Mouse (Mus musculus) neural tube, embryonic 13.5 days (tissue): ENCODE results near the gene Ovch2. TPM values are rescaled to one million over a fixed set of nuclear protein-coding genes. Genes with fewer than 3 reads are reported as not detected.
"Not testable (repeated sequence)": the region's sequence is repeated elsewhere in the genome, so short reads cannot be mapped to it uniquely, and the experiment has no call there.

Experiments used
- ATAC-seq: fragments of 200-750 bp; cut with Nextera tagmentation; 2 replicates; pipeline ENCODE4 v1.8.0; 2017; ENCODE audit warnings: low read depth, mild to moderate bottlenecking, moderate TSS enrichment, moderate library complexity
- H3K27ac ChIP-seq: fragments of 300-500 bp; sonication (generic); replicated peaks from 2 replicates; pipeline ENCODE4 v1.5.1; 2015; ENCODE audit warnings: moderate library complexity, mild to moderate bottlenecking, inconsistent platforms
- H3K27me3 ChIP-seq: fragments of 300-500 bp; sonication (generic); 2 replicates; pipeline ENCODE4 v1.6.1; 2015; ENCODE audit warnings: mild to moderate bottlenecking, inconsistent platforms
- H3K36me3 ChIP-seq: fragments of 300-500 bp; sonication (generic); 2 replicates; pipeline ENCODE4 v1.6.1; 2015; ENCODE audit warnings: mild to moderate bottlenecking, inconsistent platforms
- H3K4me1 ChIP-seq: fragments of 300-500 bp; sonication (generic); replicated peaks from 2 replicates; pipeline ENCODE4 v1.6.1; 2015; ENCODE audit warnings: inconsistent platforms
- H3K4me2 ChIP-seq: fragments of 300-500 bp; sonication (generic); 2 replicates; pipeline ENCODE4 v1.6.1; 2015; ENCODE audit warnings: inconsistent platforms, mild to moderate bottlenecking, moderate library complexity
- H3K4me3 ChIP-seq: fragments of 300-500 bp; sonication (generic); 2 replicates; pipeline ENCODE4 v1.5.1; 2015; ENCODE audit warnings: mild to moderate bottlenecking, inconsistent platforms
- H3K9ac ChIP-seq: fragments of 300-500 bp; sonication (generic); 2 replicates; pipeline ENCODE4 v1.6.1; 2015; ENCODE audit warnings: moderate library complexity, mild to moderate bottlenecking, inconsistent platforms
- H3K9me3 ChIP-seq: fragments of 300-500 bp; sonication (generic); 2 replicates; pipeline ENCODE4 v1.6.1; 2016; ENCODE audit warnings: inconsistent platforms
- WGBS: fragments of 180-500 bp; shearing (Covaris S2); methylation state at CpG from one replicate; pipeline ENCODE4 v1.1.7; 2015; 5-methylcytosine and 5-hydroxymethylcytosine counted together
- polyA plus RNA-seq: library from polyadenylated mRNA; unstranded; fragments of >200 nt; fragmentation: Nextera tagmentation; extraction: Ambion mirVana; gene quantifications from 2 replicates; pipeline ENCODE4 v1.2.1, GENCODE M21; 2015

The Ovch2 gene
- polyA plus RNA-seq = not detected in 2 replicates

GRCm38 (mm10) chr7:107801108-107801507 lies at the start of gene Ovch2:
Gene Ovch2 (minus strand): TSS chr7:107801208.
- no peak for ATAC-seq
- no peak within 1 kb of the TSS for H3K4me2 ChIP-seq
- no peaks in the 10 kb centered on the region for H3K4me1 ChIP-seq
- H3K36me3 ChIP-seq = no peaks in the 10 kb centered on the region
- no peak within 1 kb of the TSS for H3K4me3 ChIP-seq
- no peaks in the 10 kb centered on the region for H3K27me3 ChIP-seq
- no peak within 1 kb of the TSS for H3K27ac ChIP-seq
- 88% methylated on average over 2 of the region's 2 CpGs for WGBS
- H3K9me3 ChIP-seq = no peaks in the 10 kb centered on the region
- no peak within 1 kb of the TSS for H3K9ac ChIP-seq

DNA sequence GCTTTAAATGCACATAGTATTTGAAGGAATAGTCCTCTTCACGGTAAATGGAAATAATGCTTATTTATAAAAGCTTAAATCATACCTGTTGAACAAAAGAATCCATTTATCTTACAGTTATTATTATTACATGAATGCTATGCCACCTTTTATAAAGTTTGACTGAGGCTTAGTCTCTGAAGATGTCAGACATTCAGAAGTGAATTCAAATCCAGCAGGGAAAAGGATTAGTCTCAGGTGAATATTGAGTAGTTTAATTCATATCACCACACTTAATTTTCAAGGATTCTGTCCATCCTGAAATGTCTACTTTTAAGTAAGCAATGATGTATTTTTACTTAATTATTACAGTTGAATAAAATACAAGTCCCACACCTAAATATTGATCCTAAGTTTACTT lies 46.4 kb upstream of the Ovch2 start, which contains the start of gene Olfr470:
Gene Olfr470, minus strand, starts transcription at position 101 of the 400 bp plus-strand sequence.
- not testable (repeated sequence) for H3K9me3 ChIP-seq, H3K4me1 ChIP-seq, ATAC-seq, H3K36me3 ChIP-seq, H3K27me3 ChIP-seq, H3K27ac ChIP-seq, H3K4me2 ChIP-seq, H3K9ac ChIP-seq, H3K4me3 ChIP-seq
- 86% methylated on average over 1 of the region's 1 CpGs for WGBS

GRCm38 (mm10) chr7:107841719-107842118 lies 40.7 kb upstream of the Ovch2 start:
- Histone ChIP-seq H3K4me1 (no peaks in the 10 kb centered on the region), H3K36me3 (no peaks in the 10 kb centered on the region), H3K27ac (no peak overlapping the region), H3K4me2 (no peak overlapping the region), H3K4me3 (no peak overlapping the region), H3K27me3 (no peaks in the 10 kb centered on the region), H3K9ac (no peak overlapping the region), H3K9me3 (no peaks in the 10 kb centered on the region)
- 75% methylated on average over 1 of the region's 1 CpGs for WGBS
- no peak for ATAC-seq

DNA sequence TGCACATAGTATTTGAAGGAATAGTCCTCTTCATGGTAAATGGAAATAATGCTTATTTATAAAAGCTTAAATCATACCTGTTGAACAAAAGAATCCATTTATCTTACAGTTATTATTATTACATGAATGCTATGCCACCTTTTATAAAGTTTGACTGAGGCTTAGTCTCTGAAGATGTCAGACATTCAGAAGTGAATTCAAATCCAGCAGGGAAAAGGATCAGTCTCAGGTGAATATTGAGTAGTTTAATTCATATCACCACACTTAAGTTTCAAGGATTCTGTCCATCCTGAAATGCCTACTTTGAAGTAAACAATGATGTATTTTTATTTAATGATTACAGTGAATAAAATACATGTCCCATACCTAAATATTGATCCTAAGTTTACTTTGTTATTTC lies 24.4 kb upstream of the Ovch2 start, which contains the start of gene Olfr469:
Gene Olfr469, minus strand, starts transcription at position 101 of the 400 bp plus-strand sequence.
- H3K4me3 ChIP-seq, H3K36me3 ChIP-seq, H3K4me2 ChIP-seq, H3K27me3 ChIP-seq, H3K9ac ChIP-seq, H3K27ac ChIP-seq, H3K9me3 ChIP-seq, ATAC-seq, H3K4me1 ChIP-seq: not testable (repeated sequence)

DNA sequence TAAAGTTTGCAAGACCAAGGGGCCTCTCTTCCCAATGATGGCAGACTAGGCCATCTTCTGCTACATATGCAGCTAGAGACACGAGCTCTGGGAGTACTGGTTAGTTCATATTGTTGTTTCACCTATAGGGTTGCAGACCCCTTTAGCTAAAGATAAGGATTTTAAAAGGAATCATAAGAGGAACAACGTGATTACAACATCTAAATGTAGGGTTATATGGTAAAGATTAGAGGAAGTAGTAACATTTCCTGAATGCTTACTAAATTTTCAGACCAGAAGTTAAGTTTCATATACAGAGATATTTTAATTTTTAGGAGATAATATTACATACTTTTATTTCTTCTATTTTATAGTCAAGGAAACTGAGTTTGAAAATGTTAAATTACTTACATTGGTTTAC lies 22.9 kb upstream of the Ovch2 start:
- not testable (repeated sequence) for ATAC-seq, H3K4me1 ChIP-seq, H3K4me2 ChIP-seq, H3K27ac ChIP-seq, H3K4me3 ChIP-seq, H3K9ac ChIP-seq, H3K27me3 ChIP-seq, H3K9me3 ChIP-seq, H3K36me3 ChIP-seq
- WGBS = 71% methylated on average over 2 of the region's 2 CpGs

DNA sequence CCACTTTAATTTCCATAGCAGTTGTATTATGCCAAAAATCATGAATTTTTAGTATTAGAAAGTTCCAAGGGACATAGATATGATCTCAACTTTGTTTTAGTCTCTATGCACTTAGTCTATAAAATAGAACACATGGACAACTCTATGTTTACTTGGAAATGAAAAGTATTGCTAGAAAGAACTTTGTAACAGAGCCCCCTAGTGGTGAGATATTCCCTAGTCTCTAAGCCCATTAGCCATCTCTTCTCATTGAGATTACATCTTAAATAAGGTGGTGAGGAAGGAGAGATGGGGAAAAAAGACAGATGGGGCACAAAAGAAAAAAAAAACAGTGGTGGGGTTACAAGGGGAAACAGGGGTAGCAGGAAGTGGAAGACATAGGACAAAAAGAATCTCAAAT lies 18.4 kb upstream of the Ovch2 start:
- H3K9ac ChIP-seq = no peak overlapping the region
- H3K4me3 ChIP-seq = no peak overlapping the region
- no peaks in the 10 kb centered on the region for H3K4me1 ChIP-seq
- ATAC-seq = no peak
- no peak overlapping the region for H3K27ac ChIP-seq
- no peaks in the 10 kb centered on the region for H3K9me3 ChIP-seq
- H3K4me2 ChIP-seq = no peak overlapping the region
- H3K27me3 ChIP-seq = no peaks in the 10 kb centered on the region
- no peaks in the 10 kb centered on the region for H3K36me3 ChIP-seq

- no peak within 1 kb of the TSS for H3K27ac ChIP-seq
- no peaks in the 10 kb centered on the region for H3K36me3 ChIP-seq
- no peaks in the 10 kb centered on the region for H3K27me3 ChIP-seq
- no peak within 1 kb of the TSS for H3K4me3 ChIP-seq
- no peak within 1 kb of the TSS for H3K9ac ChIP-seq
- H3K4me2 ChIP-seq = no peak within 1 kb of the TSS
- ATAC-seq = no peak
- H3K9me3 ChIP-seq = peaks cover 5% of the 10 kb centered on the region; the same call in 1 of the 2 replicates
- H3K4me1 ChIP-seq = no peaks in the 10 kb centered on the region
Observed at GRCm38 (mm10) chr7:107811963-107812362, 11.0 kb upstream of the Ovch2 start, which contains the start of gene Olfr467. Gene Olfr467 (plus strand): TSS chr7:107812263.

- 83% methylated on average over 3 of the region's 3 CpGs for WGBS
Observed at GRCm38 (mm10) chr7:107802138-107802537, 1.1 kb upstream of the Ovch2 start.

DNA sequence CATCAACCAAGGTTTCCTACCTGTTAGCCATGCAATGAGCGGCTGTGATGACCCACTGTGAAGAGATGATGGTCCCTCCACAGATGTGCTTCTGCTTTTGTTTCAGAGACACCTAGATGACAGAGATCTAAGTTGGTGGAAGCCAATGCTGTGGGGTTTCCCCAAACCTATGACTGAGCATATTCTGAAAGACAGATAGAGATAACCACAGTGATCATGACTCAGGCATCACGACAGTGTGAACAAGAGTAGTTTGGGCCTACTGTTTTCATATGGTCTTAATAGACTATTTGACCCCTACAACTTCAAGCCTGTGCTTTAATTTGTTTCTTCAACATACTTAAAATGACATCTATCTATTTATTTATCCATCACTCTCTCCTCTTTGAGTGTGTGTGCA lies 4.5 kb downstream of the Ovch2 start:
- Histone ChIP-seq H3K36me3 (no peaks in the 10 kb centered on the region), H3K4me2 (no peak overlapping the region), H3K27me3 (no peaks in the 10 kb centered on the region), H3K9ac (no peak overlapping the region), H3K27ac (no peak overlapping the region), H3K9me3 (no peaks in the 10 kb centered on the region), H3K4me1 (no peaks in the 10 kb centered on the region), H3K4me3 (no peak overlapping the region)
- ATAC-seq = no peak
- WGBS = 84% methylated on average over 2 of the region's 2 CpGs

More at GRCm38 (mm10) chr7:107802138-107802537, 1.1 kb upstream of the Ovch2 start:
- Histone ChIP-seq H3K4me3 (no peak overlapping the region), H3K9ac (no peak overlapping the region), H3K27me3 (no peaks in the 10 kb centered on the region), H3K9me3 (no peaks in the 10 kb centered on the region), H3K27ac (no peak overlapping the region), H3K36me3 (no peaks in the 10 kb centered on the region), H3K4me2 (no peak overlapping the region), H3K4me1 (no peaks in the 10 kb centered on the region)
- no peak for ATAC-seq

DNA sequence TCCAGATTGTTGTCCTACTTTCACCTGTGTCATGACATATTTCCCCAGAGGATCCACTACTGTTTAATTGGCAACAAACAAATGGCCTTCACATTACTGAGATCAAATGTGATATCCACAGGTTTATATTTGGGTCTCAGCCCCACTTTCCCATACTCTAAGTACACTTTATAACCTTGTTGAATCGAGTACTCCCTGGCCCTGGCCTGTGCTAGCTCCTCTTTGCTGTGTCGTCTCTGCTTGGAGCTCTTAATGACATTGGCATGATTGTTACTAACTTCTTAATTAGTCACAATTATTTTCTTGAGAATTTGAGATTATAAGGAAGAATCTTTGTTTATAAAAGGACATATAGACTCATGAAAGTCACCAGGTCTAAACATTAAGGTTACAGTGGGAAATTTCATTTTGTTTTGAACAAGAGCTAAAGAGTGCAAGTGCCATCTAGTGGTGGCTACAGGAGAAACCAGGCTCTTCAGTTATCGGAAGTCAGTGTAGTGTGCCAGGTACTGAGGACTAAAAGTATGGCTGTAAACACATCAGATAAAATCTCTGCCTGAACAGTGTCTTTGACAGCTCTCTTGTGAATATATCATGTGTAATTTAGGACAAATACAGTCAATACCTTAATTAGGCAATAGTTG lies 12.9 kb downstream of the Ovch2 start:
- no peaks in the 10 kb centered on the region for H3K27me3 ChIP-seq
- no peaks in the 10 kb centered on the region for H3K9me3 ChIP-seq
- ATAC-seq = no peak
- H3K27ac ChIP-seq = no peak overlapping the region
- H3K9ac ChIP-seq = no peak overlapping the region
- 61% methylated on average over 3 of the region's 3 CpGs for WGBS
- no peak overlapping the region for H3K4me3 ChIP-seq
- no peaks in the 10 kb centered on the region for H3K36me3 ChIP-seq
- no peaks in the 10 kb centered on the region for H3K4me1 ChIP-seq
- H3K4me2 ChIP-seq = no peak overlapping the region

DNA sequence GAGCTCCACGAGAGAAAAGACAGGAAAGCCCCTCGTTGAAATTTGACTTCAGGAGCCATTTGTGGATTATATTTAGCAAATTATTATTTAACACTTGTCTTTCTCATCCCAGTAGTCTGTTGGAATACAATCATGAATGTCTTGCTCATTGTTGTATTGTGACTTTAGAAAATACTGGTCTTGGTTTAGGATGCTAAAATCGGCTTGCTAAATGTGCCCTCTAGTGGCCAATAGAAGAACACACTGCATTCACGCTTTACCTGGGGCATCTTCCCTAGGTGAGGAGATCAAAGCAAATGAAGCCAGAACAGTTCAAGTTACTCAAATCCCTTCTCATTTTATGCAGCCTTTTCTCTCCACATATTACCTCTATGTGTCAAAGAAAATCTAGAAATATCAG lies 21.4 kb downstream of the Ovch2 start:
- no peaks in the 10 kb centered on the region for H3K9me3 ChIP-seq
- no peak overlapping the region for H3K9ac ChIP-seq
- ATAC-seq = no peak
- H3K27ac ChIP-seq = no peak overlapping the region
- H3K36me3 ChIP-seq = no peaks in the 10 kb centered on the region
- no peaks in the 10 kb centered on the region for H3K4me1 ChIP-seq
- no peak overlapping the region for H3K4me2 ChIP-seq
- no peak overlapping the region for H3K4me3 ChIP-seq
- H3K27me3 ChIP-seq = peaks cover 3% of the 10 kb centered on the region; the same call in 1 of the 2 replicates
- 44% methylated on average over 4 of the region's 4 CpGs for WGBS

- Histone ChIP-seq H3K4me2 (no peak overlapping the region), H3K9me3 (no peaks in the 10 kb centered on the region), H3K4me3 (no peak overlapping the region), H3K9ac (no peak overlapping the region), H3K27ac (no peak overlapping the region), H3K4me1 (no peaks in the 10 kb centered on the region), H3K36me3 (no peaks in the 10 kb centered on the region), H3K27me3 (peaks cover 3% of the 10 kb centered on the region; the same call in 1 of the 2 replicates)
- no peak for ATAC-seq
- WGBS = 97% methylated on average over 1 of the region's 1 CpGs
Observed at GRCm38 (mm10) chr7:107778216-107778615, 22.8 kb downstream of the Ovch2 start.

GRCm38 (mm10) chr7:107770812-107771211 lies 30.2 kb downstream of the Ovch2 start:
- no peaks in the 10 kb centered on the region for H3K36me3 ChIP-seq
- ATAC-seq = no peak
- WGBS = 59% methylated on average over 6 of the region's 6 CpGs

More at GRCm38 (mm10) chr7:107770812-107771211, 30.2 kb downstream of the Ovch2 start:
- Histone ChIP-seq H3K27ac (no peak overlapping the region), H3K9ac (no peak overlapping the region), H3K27me3 (no peaks in the 10 kb centered on the region), H3K4me1 (no peaks in the 10 kb centered on the region), H3K9me3 (no peaks in the 10 kb centered on the region), H3K4me3 (no peak overlapping the region), H3K4me2 (no peak overlapping the region)
